Mouse (Mus musculus) frontal cortex, postnatal 36 days (tissue): ENCODE results near the gene Cdk10.

Experiments used
- DNase-seq, 2 experiments: peaks; one replicate each; pipeline ENCODE4 v3.0.0; 2022; ENCODE audit warnings: low spot score in 2 of 2

The Cdk10 gene

GRCm38 (mm10) chr8:123271901-123272300 is 47.3 kb downstream of the Cdk10 start:
- no peak for DNase-seq

GRCm38 (mm10) chr8:123274447-123274846 is 49.8 kb downstream of the Cdk10 start:
- no peak for DNase-seq

GRCm38 (mm10) chr8:123275096-123275495 is 50.5 kb downstream of the Cdk10 start:
- DNase-seq: no peak

GRCm38 (mm10) chr8:123278445-123278844 is 53.8 kb downstream of the Cdk10 start:
- DNase-seq: no peak

GRCm38 (mm10) chr8:123279828-123280227 is 55.2 kb downstream of the Cdk10 start:
- DNase-seq: no peak

GRCm38 (mm10) chr8:123280302-123281094 is 55.9 kb downstream of the Cdk10 start:
- no peak for DNase-seq
